Mouse (Mus musculus) kidney, postnatal 25 days (tissue): ENCODE results near the gene Stk16.

Source experiments
- DNase-seq, 2 experiments: peaks; one replicate each; pipeline ENCODE4 v3.0.0; 2021; ENCODE audit warnings: mixed read lengths in 2 of 2

The Stk16 gene

GRCm38 (mm10) chr1:75210136-75211087, at the start of gene Stk16, which contains the start of gene Glb1l:
Stk16 (plus strand) TSS chr1:75210838.
Glb1l (minus strand) TSS chr1:75210813.
- DNase-seq: peak; percentile 98 to 99

- DNase-seq: no peak
Observed at GRCm38 (mm10) chr1:75168093-75168471, 42.6 kb upstream of the Stk16 start.

- DNase-seq: peak; percentile 98 to 99
Observed at GRCm38 (mm10) chr1:75168472-75169464, 41.9 kb upstream of the Stk16 start, which contains the start of gene Zfand2b. Zfand2b (plus strand) TSS chr1:75168646.

GRCm38 (mm10) chr1:75179334-75180104, 31.1 kb upstream of the Stk16 start:
- peak; percentile 68 to 77 for DNase-seq

GRCm38 (mm10) chr1:75180105-75180590, 30.5 kb upstream of the Stk16 start, which contains the start of gene Abcb6:
Abcb6 (minus strand) TSS chr1:75180392.
- DNase-seq: peak; percentile 95 to 96

GRCm38 (mm10) chr1:75180741-75181140, 29.9 kb upstream of the Stk16 start:
- DNase-seq: no peak

GRCm38 (mm10) chr1:75181377-75181870, 29.2 kb upstream of the Stk16 start:
- DNase-seq: no peak

- DNase-seq: no peak
Observed at GRCm38 (mm10) chr1:75182160-75182559, 28.5 kb upstream of the Stk16 start.

- DNase-seq: no peak
Observed at GRCm38 (mm10) chr1:75185495-75185894, 25.1 kb upstream of the Stk16 start.

GRCm38 (mm10) chr1:75187126-75187525, 23.5 kb upstream of the Stk16 start:
- DNase-seq: no peak

- peak in 1 of 2 experiments; percentile 15 for DNase-seq
Observed at GRCm38 (mm10) chr1:75187914-75188483, 22.6 kb upstream of the Stk16 start.

- DNase-seq: no peak
Observed at GRCm38 (mm10) chr1:75190577-75190976, 20.1 kb upstream of the Stk16 start.

GRCm38 (mm10) chr1:75191258-75191621, 19.4 kb upstream of the Stk16 start:
- DNase-seq: no peak

- DNase-seq: peak; percentile 95 to 99
Observed at GRCm38 (mm10) chr1:75191622-75192402, 18.8 kb upstream of the Stk16 start, which contains the start of the genes Ankzf1 and Atg9a. Ankzf1 (plus strand) TSS chr1:75192151. Atg9a (minus strand) TSS chr1:75192196.

- DNase-seq: peak; percentile 64 to 87
Observed at GRCm38 (mm10) chr1:75192452-75192851, 18.2 kb upstream of the Stk16 start.

GRCm38 (mm10) chr1:75201236-75201635, 9.4 kb upstream of the Stk16 start:
- DNase-seq: peak in 1 of 2 experiments; percentile 56

- DNase-seq: peak; percentile 86 to 93
Observed at GRCm38 (mm10) chr1:75208967-75209678, 1.5 kb upstream of the Stk16 start.

GRCm38 (mm10) chr1:75211141-75211708, 587 bp downstream of the Stk16 start:
- peak in 1 of 2 experiments; percentile 56 for DNase-seq

- DNase-seq: peak; percentile 35 to 48
Observed at GRCm38 (mm10) chr1:75212542-75212941, 1.9 kb downstream of the Stk16 start.
